Comparison of ENCODE assay signal across 30 mouse cellular contexts in the genomic region with DNA sequence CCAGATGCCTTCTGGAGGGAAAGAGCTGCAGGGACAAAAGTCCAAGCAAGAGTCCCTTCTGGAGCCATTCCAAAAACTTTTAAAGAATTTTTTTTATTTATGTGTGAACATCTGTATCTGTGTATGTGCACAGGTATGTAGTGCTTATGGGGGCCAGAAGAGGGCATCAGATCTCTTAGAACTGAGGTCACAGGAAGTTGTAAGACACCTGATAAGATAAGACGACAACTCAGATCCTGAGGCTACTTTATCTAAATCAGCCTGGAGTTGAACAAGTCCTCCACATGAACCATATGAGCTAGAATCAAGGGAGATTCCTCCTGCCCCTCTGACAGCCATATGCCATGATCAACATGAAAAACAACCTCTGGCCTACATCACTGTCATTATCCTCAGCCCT. TPM values are rescaled to one million over a fixed set of nuclear protein-coding genes. Genes with fewer than 3 reads are reported as not detected.
"Had no signal": no experiment of that assay in that cellular context is flagged by ENCODE, and none has a peak within 500 bp of the region (broad histone marks: within the 10 kb centered on the region; RNA-seq: fewer than 3 reads in every experiment).

No protein-coding gene starts in this region.

- ATAC-seq: liver, postnatal 0 days; lung, postnatal 0 days; midbrain, embryonic 16.5 days had no signal

- H3K9ac ChIP-seq: liver, postnatal 0 days; lung, embryonic 15.5 days; midbrain, embryonic 12.5 days; neural tube, embryonic 13.5 days; neural tube, embryonic 15.5 days; stomach, embryonic 15.5 days had no signal

- DNase-seq: liver, postnatal 0 days; lung, adult 2 months; lung, postnatal 14 days; lung, postnatal 36 days; midbrain, embryonic 14.5 days; retina, postnatal 1 day; right cerebral cortex, adult 18-20 months; right cerebral cortex, postnatal 25 days; right cerebral cortex, postnatal 4 days; spleen, adult 18-20 months; thymus, adult 2 months; thymus, postnatal 25 days; thymus, postnatal 4 days had no signal

- H3K4me1 ChIP-seq: lung, embryonic 15.5 days; midbrain, embryonic 10.5 days; midbrain, embryonic 12.5 days; neural tube, embryonic 13.5 days; neural tube, embryonic 15.5 days; stomach, embryonic 15.5 days had no signal

- H3K4me3 ChIP-seq: lung, embryonic 15.5 days; midbrain, embryonic 10.5 days; midbrain, embryonic 12.5 days; myocyte; neural tube, embryonic 13.5 days; neural tube, embryonic 15.5 days; stomach, embryonic 15.5 days had no signal

- H3K27ac ChIP-seq: lung, embryonic 15.5 days; macrophage; midbrain, embryonic 10.5 days; midbrain, embryonic 12.5 days; neural tube, embryonic 13.5 days; neural tube, embryonic 15.5 days; stomach, embryonic 15.5 days; stomach, postnatal 0 days had no signal

- H3K9me3 ChIP-seq: lung, embryonic 15.5 days; midbrain, embryonic 10.5 days; midbrain, embryonic 12.5 days; neural tube, embryonic 13.5 days; neural tube, embryonic 15.5 days; stomach, embryonic 15.5 days had no signal

- H3K27me3 ChIP-seq: lung, embryonic 15.5 days; midbrain, embryonic 12.5 days; neural tube, embryonic 13.5 days; neural tube, embryonic 15.5 days; stomach, embryonic 15.5 days had no signal

- H3K4me2 ChIP-seq: lung, embryonic 15.5 days; midbrain, embryonic 12.5 days; neural tube, embryonic 13.5 days; neural tube, embryonic 15.5 days; stomach, embryonic 15.5 days had no signal

- H3K36me3 ChIP-seq: lung, embryonic 15.5 days; midbrain, embryonic 10.5 days; midbrain, embryonic 12.5 days; neural tube, embryonic 13.5 days; neural tube, embryonic 15.5 days; stomach, embryonic 15.5 days had no signal

RNA-seq across cellular contexts. Expression of gene Olfr372, which starts 41.6 kb away (rescaled TPM):
- total RNA-seq: megakaryocyte progenitor cell, adult 5-6 weeks; megakaryocyte-erythroid progenitor cell, adult 5-6 weeks had no signal
- polyA plus RNA-seq: liver, postnatal 0 days; lung, adult 2 months; lung, embryonic 15.5 days; lung, postnatal 0 days; macrophage; midbrain, embryonic 10.5 days; midbrain, embryonic 12.5 days; midbrain, embryonic 14.5 days; midbrain, embryonic 16.5 days; myocyte; neural tube, embryonic 11.5 days; neural tube, embryonic 13.5 days; neural tube, embryonic 15.5 days; small intestine, adult 2 months; stomach, embryonic 15.5 days; stomach, postnatal 0 days; testis, adult 2 months; thymus, adult 2 months; urinary bladder, adult 2 months had no signal
